Mouse (Mus musculus) brown adipose tissue, adult 24 weeks (tissue): ENCODE measurements around the gene Sirpb1a. TPM values are rescaled to one million over a fixed set of nuclear protein-coding genes. Genes with fewer than 3 reads are reported as not detected.

Experiments
- polyA plus RNA-seq: library from polyadenylated mRNA; stranded (reverse); fragments of >200 nt; gene quantifications from 2 replicates; pipeline ENCODE4 v1.2.4, GENCODE M21; 2012; ENCODE audit not compliant: missing spikeins, insufficient read depth, insufficient read length

Gene Sirpb1a
- polyA plus RNA-seq, 1 experiment, result not detected

Other genes with a start within 250 kb of the Sirpb1a start
- gene Gm9733, start 94.2 kb downstream of the Sirpb1a start, polyA plus RNA-seq, result not detected in 2 replicates
- gene Sirpb1b, start 148.5 kb upstream of the Sirpb1a start, polyA plus RNA-seq, result not detected in 2 replicates